Mouse (Mus musculus) MEL (cell line): ENCODE data around the gene Kdm5a.

Source experiments
- CTCF ChIP-seq, 3 experiments: IDR thresholded peaks in 2 of 3; conservative IDR thresholded peaks in 1 of 3; 2 replicates each; pipeline ENCODE4 v1.5.1; 2011 to 2012; ENCODE audit warnings: low read length in 3 of 3, low read depth in 2 of 3, mild to moderate bottlenecking in 2 of 3, improper control_type of control experiment in 1 of 3, inconsistent platforms in 1 of 3, mixed read lengths in 1 of 3, moderate library complexity in 1 of 3; ENCODE audit not compliant: control insufficient read depth in 1 of 3, insufficient read depth in 1 of 3, poor library complexity in 1 of 3, severe bottlenecking in 1 of 3
- E2F4 ChIP-seq: IDR thresholded peaks from 2 replicates; pipeline ENCODE4 v1.6.1; 2011; ENCODE audit warnings: low read depth, low read length, improper control_type of control experiment, borderline replicate concordance
- GATA1 ChIP-seq: IDR thresholded peaks from 2 replicates; pipeline ENCODE4 v1.6.1; 2011; ENCODE audit warnings: low read depth, low read length, improper control_type of control experiment
- MAFK ChIP-seq: IDR thresholded peaks from 2 replicates; pipeline ENCODE4 v1.6.1; 2011; ENCODE audit warnings: low read depth, mild to moderate bottlenecking, low read length, improper control_type of control experiment, borderline replicate concordance
- MAZ ChIP-seq: IDR thresholded peaks from 2 replicates; pipeline ENCODE4 v1.6.1; 2012; ENCODE audit warnings: low read depth, mild to moderate bottlenecking, inconsistent platforms, low read length, improper control_type of control experiment
- NELFE ChIP-seq: IDR thresholded peaks from 2 replicates; pipeline ENCODE4 v1.6.1; 2011; ENCODE audit warnings: low read depth, low read length, improper control_type of control experiment
- UBTF ChIP-seq: IDR thresholded peaks from 2 replicates; pipeline ENCODE4 v1.6.1; 2012; ENCODE audit warnings: low read depth, mild to moderate bottlenecking, inconsistent platforms, low read length, improper control_type of control experiment, moderate library complexity, borderline replicate concordance; ENCODE audit not compliant: insufficient read depth
- USF1 ChIP-seq: IDR thresholded peaks from 2 replicates; pipeline ENCODE4 v1.6.1; 2014; ENCODE audit warnings: low read depth, mild to moderate bottlenecking, inconsistent platforms, low read length, improper control_type of control experiment, moderate library complexity
- ZNF384 ChIP-seq: IDR thresholded peaks from 2 replicates; pipeline ENCODE4 v1.6.1; 2012; ENCODE audit warnings: low read depth, mild to moderate bottlenecking, inconsistent platforms, low read length, improper control_type of control experiment

DNA sequence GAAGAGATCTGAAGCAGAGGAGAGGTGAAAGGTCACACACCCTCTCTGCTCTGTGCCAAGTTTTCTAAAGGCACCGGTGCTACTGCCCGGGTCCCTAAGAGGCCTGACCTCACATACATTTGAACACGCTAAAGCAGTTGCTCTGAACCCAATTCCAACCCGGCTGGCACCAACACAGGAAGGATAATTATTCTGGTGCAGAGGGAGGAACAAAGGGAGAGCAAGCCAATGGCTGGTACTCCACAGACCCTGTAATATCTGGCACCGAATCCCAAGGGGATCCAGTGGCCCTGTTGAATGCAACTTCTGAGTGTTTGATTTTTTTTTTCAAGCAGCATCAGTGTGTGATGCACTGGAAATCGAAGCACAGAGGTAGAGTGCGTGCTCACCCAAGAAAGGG lies 127.1 kb downstream of the Kdm5a start:
- TF ChIP-seq CTCF (IDR thresholded peaks at IDR 0.05 in 2 of 3, conservative IDR thresholded peaks at IDR 0.05 in 1 of 3; ENCODE audit: control insufficient read depth in 1 of 3, insufficient read depth in 1 of 3, low read depth in 2 of 3, low read length in 3 of 3, poor library complexity in 1 of 3, severe bottlenecking in 1 of 3): no peak
- TF ChIP-seq USF1: no peak
- no peak for TF ChIP-seq MAZ
- TF ChIP-seq GATA1: no peak
- TF ChIP-seq ZNF384: no peak
- TF ChIP-seq MAFK: no peak
- TF ChIP-seq NELFE: no peak
- TF ChIP-seq E2F4: no peak
- no peak for TF ChIP-seq UBTF
